Mouse (Mus musculus) embryonic facial prominence, embryonic 14.5 days (tissue): ENCODE data around the gene Krt33a. TPM values are rescaled to one million over a fixed set of nuclear protein-coding genes. Genes with fewer than 3 reads are reported as not detected.

ENCODE experiments used
- ATAC-seq: fragments of 200-750 bp; cut with Nextera tagmentation; 2 replicates; pipeline ENCODE4 v1.8.0; 2017; ENCODE audit warnings: low read depth, moderate number of reproducible peaks, moderate TSS enrichment
- DNase-seq: peaks from one replicate; pipeline ENCODE4 v3.0.0-alpha.2; 2015; ENCODE audit warnings: low spot score
- H3K27ac ChIP-seq: fragments of 300-500 bp; sonication (generic); replicated peaks from 2 replicates; pipeline ENCODE4 v1.5.1; 2014; ENCODE audit warnings: low read depth, mild to moderate bottlenecking, low read length, moderate library complexity
- H3K27me3 ChIP-seq: fragments of 300-500 bp; sonication (generic); replicated peaks from 2 replicates; pipeline ENCODE4 v1.6.1; 2014; ENCODE audit warnings: low read length; ENCODE audit not compliant: control insufficient read depth, insufficient read depth
- H3K36me3 ChIP-seq: fragments of 300-500 bp; sonication (generic); 2 replicates; pipeline ENCODE4 v1.6.1; 2014; ENCODE audit warnings: low read length, mixed read lengths; ENCODE audit not compliant: control insufficient read depth, insufficient read depth
- H3K4me1 ChIP-seq: fragments of 300-500 bp; sonication (generic); 2 replicates; pipeline ENCODE4 v1.6.1; 2014; ENCODE audit warnings: antibody characterized with exemption, low read length; ENCODE audit not compliant: control insufficient read depth, insufficient read depth
- H3K4me2 ChIP-seq: fragments of 300-500 bp; sonication (generic); 2 replicates; pipeline ENCODE4 v1.6.1; 2014; ENCODE audit warnings: low read depth, mild to moderate bottlenecking, low read length, moderate library complexity, mixed read lengths
- H3K4me3 ChIP-seq: fragments of 300-500 bp; sonication (generic); 2 replicates; pipeline ENCODE4 v1.5.1; 2014; ENCODE audit warnings: low read depth, mild to moderate bottlenecking, low read length
- H3K9ac ChIP-seq: fragments of 300-500 bp; sonication (generic); 2 replicates; pipeline ENCODE4 v1.6.1; 2014; ENCODE audit warnings: low read depth, mild to moderate bottlenecking, low read length, moderate library complexity, mixed read lengths
- H3K9me3 ChIP-seq: fragments of 300-500 bp; sonication (generic); 2 replicates; pipeline ENCODE4 v1.6.1; 2016; ENCODE audit warnings: low read length; ENCODE audit not compliant: control insufficient read depth
- WGBS: fragments of 180-500 bp; shearing (Covaris S2); extraction: QIAGEN DNeasy Blood & Tissue Kit; methylation state at CpG from one replicate; pipeline ENCODE4 v1.1.7; 2014; 5-methylcytosine and 5-hydroxymethylcytosine counted together
- polyA plus RNA-seq: library from polyadenylated mRNA; unstranded; fragments of >200 nt; fragmentation: Nextera tagmentation; extraction: Ambion mirVana; gene quantifications from 2 replicates; pipeline ENCODE4 v1.2.1, GENCODE M21; 2014

The Krt33a gene
- polyA plus RNA-seq, 1 experiment from 2014 or later = 0.54 TPM

- DNase-seq (no peak), ATAC-seq (no peak)
- H3K36me3 ChIP-seq = no peaks in the 10 kb centered on the region
- H3K4me3 ChIP-seq = no peak overlapping the region
- H3K9me3 ChIP-seq = no peaks in the 10 kb centered on the region
- no peak overlapping the region for H3K9ac ChIP-seq
- WGBS = 89% methylated on average over 9 of the region's 9 CpGs
- H3K4me2 ChIP-seq = no peak overlapping the region
- H3K27me3 ChIP-seq = no peaks in the 10 kb centered on the region
- H3K27ac ChIP-seq = no peak overlapping the region
- no peaks in the 10 kb centered on the region for H3K4me1 ChIP-seq
Observed at GRCm38 (mm10) chr11:99982731-99983130, 33.3 kb downstream of the Krt33a start.

DNA sequence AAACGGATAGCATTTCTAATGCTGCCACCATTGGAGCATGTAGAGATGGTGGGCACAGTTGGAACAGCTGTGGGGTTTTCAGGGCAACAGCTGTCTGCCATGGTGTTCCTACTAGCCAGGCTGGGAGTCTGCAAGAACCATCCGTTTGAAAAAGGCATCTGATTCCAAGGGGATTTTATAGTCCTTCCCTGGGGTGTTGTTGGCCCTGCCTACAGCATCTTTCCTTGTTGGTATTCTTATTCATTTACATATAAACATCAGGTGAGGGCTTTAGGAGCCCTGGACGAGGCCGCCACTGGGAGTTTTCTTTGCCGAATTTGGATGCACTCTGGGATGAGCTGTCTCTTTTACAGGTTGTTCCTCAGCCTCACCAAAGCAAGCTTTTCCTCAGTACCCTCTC, 37.1 kb downstream of the Krt33a start, which contains the start of gene Krtap29-1:
TSS of gene Krtap29-1 (minus strand) at position 101 of the 400 bp plus-strand sequence.
- no peak within 1 kb of the TSS for H3K9ac ChIP-seq
- H3K4me3 ChIP-seq = no peak within 1 kb of the TSS
- ATAC-seq (no peak), DNase-seq (no peak)
- no peak within 1 kb of the TSS for H3K27ac ChIP-seq
- no peaks in the 10 kb centered on the region for H3K36me3 ChIP-seq
- no peaks in the 10 kb centered on the region for H3K27me3 ChIP-seq
- 68% methylated on average over 5 of the region's 5 CpGs for WGBS
- H3K4me2 ChIP-seq = no peak within 1 kb of the TSS
- H3K9me3 ChIP-seq = peaks cover 3% of the 10 kb centered on the region; the same call in 1 of the 2 replicates
- H3K4me1 ChIP-seq = no peaks in the 10 kb centered on the region

DNA sequence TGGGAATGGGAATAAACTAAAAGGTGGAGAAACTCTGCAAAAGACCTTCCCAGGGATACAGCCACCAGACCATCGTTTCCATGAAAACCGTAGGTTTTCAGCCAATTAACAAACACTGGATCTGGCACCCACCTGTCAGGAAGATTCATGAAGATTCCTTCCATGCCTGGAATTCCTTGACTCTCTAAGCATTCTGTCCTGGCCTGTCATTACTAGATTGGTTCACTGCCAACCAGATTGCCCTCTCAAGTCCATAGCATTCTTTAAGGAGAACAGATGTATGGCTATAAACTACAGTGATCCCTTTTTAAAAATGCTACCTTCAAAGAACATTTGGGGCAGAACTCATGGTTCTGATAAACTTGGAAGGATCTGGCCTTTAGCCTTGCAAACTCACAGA, 50.1 kb downstream of the Krt33a start:
- Histone ChIP-seq H3K27ac (no peak overlapping the region), H3K4me1 (no peaks in the 10 kb centered on the region), H3K4me2 (no peak overlapping the region), H3K27me3 (no peaks in the 10 kb centered on the region), H3K36me3 (no peaks in the 10 kb centered on the region), H3K9me3 (no peaks in the 10 kb centered on the region), H3K9ac (no peak overlapping the region), H3K4me3 (no peak overlapping the region)
- WGBS = 71% methylated on average over 2 of the region's 2 CpGs
- DNase-seq (peak; percentile 13), ATAC-seq (no peak)

GRCm38 (mm10) chr11:99964213-99964612, 51.8 kb downstream of the Krt33a start:
- no peak for ATAC-seq
- no peak overlapping the region for H3K27ac ChIP-seq
- H3K4me2 ChIP-seq = no peak overlapping the region
- H3K9ac ChIP-seq = no peak overlapping the region
- DNase-seq = no peak
- no peak overlapping the region for H3K4me3 ChIP-seq
- no peaks in the 10 kb centered on the region for H3K9me3 ChIP-seq
- no peaks in the 10 kb centered on the region for H3K27me3 ChIP-seq
- no peaks in the 10 kb centered on the region for H3K36me3 ChIP-seq
- H3K4me1 ChIP-seq = no peaks in the 10 kb centered on the region
- 52% methylated on average over 6 of the region's 6 CpGs for WGBS

Other genes starting within 250 kb of the Krt33a start
- not detected in 2 replicates for gene Gm11595, start 243.3 kb downstream of the Krt33a start, polyA plus RNA-seq
- not detected in 2 replicates for gene Krtap4-8, start 235.5 kb downstream of the Krt33a start, polyA plus RNA-seq
- gene Krtap4-9, start 231.0 kb downstream of the Krt33a start, polyA plus RNA-seq = not detected in 2 replicates
- not detected in 2 replicates for gene Gm11596, start 222.7 kb downstream of the Krt33a start, polyA plus RNA-seq
- not detected in 2 replicates for gene Gm11569, start 217.3 kb downstream of the Krt33a start, polyA plus RNA-seq
- not detected in 2 replicates for gene Gm11554, start 211.8 kb downstream of the Krt33a start, polyA plus RNA-seq
- not detected in 2 replicates for gene Krtap4-13, start 206.3 kb downstream of the Krt33a start, polyA plus RNA-seq
- not detected in 2 replicates for gene Gm11564, start 200.5 kb downstream of the Krt33a start, polyA plus RNA-seq
- not detected in 2 replicates for gene 2300003K06Rik, start 178.1 kb downstream of the Krt33a start, polyA plus RNA-seq
- gene Krtap4-16, start 164.6 kb downstream of the Krt33a start, polyA plus RNA-seq = not detected in 2 replicates
- gene Gm11568, start 158.3 kb downstream of the Krt33a start, polyA plus RNA-seq = not detected in 2 replicates
- gene Gm11559, start 151.7 kb downstream of the Krt33a start, polyA plus RNA-seq = not detected in 2 replicates
- gene Krtap9-1, start 142.8 kb downstream of the Krt33a start, polyA plus RNA-seq = not detected in 2 replicates
- gene Gm11567, start 137.0 kb downstream of the Krt33a start, polyA plus RNA-seq = not detected in 2 replicates
- not detected in 2 replicates for gene Krtap31-1, start 108.3 kb downstream of the Krt33a start, polyA plus RNA-seq
- not detected in 2 replicates for gene Gm11565, start 101.5 kb downstream of the Krt33a start, polyA plus RNA-seq
- not detected in 2 replicates for gene Krtap31-2, start 79.9 kb downstream of the Krt33a start, polyA plus RNA-seq
- not detected in 2 replicates for gene Krtap9-5, start 67.7 kb downstream of the Krt33a start, polyA plus RNA-seq
- not detected in 2 replicates for gene Krtap29-1, start 37.2 kb downstream of the Krt33a start, polyA plus RNA-seq
- 0.26 TPM in 1 of 2 replicates, not detected in the other for gene Krtap16-1, start 29.6 kb downstream of the Krt33a start, polyA plus RNA-seq
- 0.38 and 0.63 TPM in 2 replicates for gene Krtap17-1, start 22.2 kb downstream of the Krt33a start, polyA plus RNA-seq
- gene Krt33b, start 13.7 kb upstream of the Krt33a start, polyA plus RNA-seq = 0.96 and 1.3 TPM in 2 replicates
- gene Krt34, start 25.3 kb upstream of the Krt33a start, polyA plus RNA-seq = 0.40 TPM in 1 of 2 replicates, not detected in the other
- 0.30 and 1.3 TPM in 2 replicates for gene Krt31, start 34.3 kb upstream of the Krt33a start, polyA plus RNA-seq
- 0.79 and 1.4 TPM in 2 replicates for gene Krt32, start 72.0 kb upstream of the Krt33a start, polyA plus RNA-seq
- 1.5 and 2.9 TPM in 2 replicates for gene Krt35, start 80.0 kb upstream of the Krt33a start, polyA plus RNA-seq
- gene Krt36, start 89.4 kb upstream of the Krt33a start, polyA plus RNA-seq = 0.28 and 0.29 TPM in 2 replicates
- gene Krt13, start 105.4 kb upstream of the Krt33a start, polyA plus RNA-seq = 9.6 and 60.5 TPM in 2 replicates
- 156 and 236 TPM in 2 replicates for gene Krt15, start 119.7 kb upstream of the Krt33a start, polyA plus RNA-seq
- 82.2 and 120 TPM in 2 replicates for gene Krt19, start 132.5 kb upstream of the Krt33a start, polyA plus RNA-seq
- not detected in 2 replicates for gene Krt9, start 177.0 kb upstream of the Krt33a start, polyA plus RNA-seq
- gene Krt14, start 191.3 kb upstream of the Krt33a start, polyA plus RNA-seq = 365 and 385 TPM in 2 replicates
- gene Krt16, start 232.7 kb upstream of the Krt33a start, polyA plus RNA-seq = 1.2 and 1.8 TPM in 2 replicates
- 129 and 152 TPM in 2 replicates for gene Krt17, start 244.8 kb upstream of the Krt33a start, polyA plus RNA-seq